Mouse (Mus musculus) myocyte (in vitro differentiated cells): ENCODE data around the gene Dock4.

ENCODE experiments used
- MAX ChIP-seq: IDR thresholded peaks from one replicate; pipeline ENCODE4 v1.6.1; 2011; ENCODE audit warnings: low read depth, mild to moderate bottlenecking, control low read depth
- MYOD1 ChIP-seq, 3 experiments: IDR thresholded peaks; one replicate each; pipeline ENCODE4 v1.6.1; 2011; ENCODE audit warnings: control low read depth in 2 of 3, low read depth in 2 of 3, mild to moderate bottlenecking in 2 of 3, moderate library complexity in 1 of 3; ENCODE audit not compliant: insufficient read length in 2 of 3, control insufficient read depth in 1 of 3
- POLR2A ChIP-seq: IDR thresholded peaks from one replicate; pipeline ENCODE4 v1.6.1; 2011; ENCODE audit warnings: low read depth, mild to moderate bottlenecking, control low read depth, moderate library complexity; ENCODE audit not compliant: insufficient read length
- POLR2AphosphoS2 ChIP-seq: IDR thresholded peaks from one replicate; pipeline ENCODE4 v1.6.1; 2011; ENCODE audit warnings: low read depth, control low read depth; ENCODE audit not compliant: insufficient read length
- SRF ChIP-seq: IDR thresholded peaks from one replicate; pipeline ENCODE4 v1.6.1; 2011; ENCODE audit warnings: low read depth; ENCODE audit not compliant: control insufficient read depth, insufficient read length
- TCF3 ChIP-seq: IDR thresholded peaks from one replicate; pipeline ENCODE4 v1.6.1; 2011; ENCODE audit warnings: low read depth, control low read depth; ENCODE audit not compliant: insufficient read length
- USF1 ChIP-seq: IDR thresholded peaks from one replicate; pipeline ENCODE4 v1.6.1; 2011; ENCODE audit warnings: low read depth, mild to moderate bottlenecking, control low read depth, moderate library complexity

GRCm38 (mm10) chr12:40891168-40891567, 445.4 kb downstream of the Dock4 start:
- TF ChIP-seq POLR2A (no peak), POLR2AphosphoS2 (no peak), MAX (no peak), USF1 (no peak), TCF3 (no peak), MYOD1 (IDR thresholded peaks at IDR 0.05; ENCODE audit: control insufficient read depth in 1 of 3, insufficient read length in 2 of 3, low read depth in 2 of 3) (no peak), SRF (no peak)
